Mouse (Mus musculus): ENCODE results near the gene Gpr152.

GRCm38 (mm10) chr19:4193129-4193528, 53.5 kb downstream of the Gpr152 start:
- TF ChIP-seq CTCF (IDR thresholded peaks at IDR 0.05; ENCODE audit: borderline replicate concordance, insufficient read depth, low read depth, low read length) (no peak), POLR2A (IDR thresholded peaks at IDR 0.05; ENCODE audit: borderline replicate concordance, insufficient read depth, low read length) (no peak)
